Mouse (Mus musculus) stomach, postnatal 0 days (tissue): ENCODE results near the gene Slc9a1.
A peak's percentile ranks its signal among the peaks of the same experiment; 100 is the strongest.

Experiments used
- CTCF ChIP-seq: IDR thresholded peaks from 2 replicates; pipeline ENCODE4 v1.5.1; 2016; ENCODE audit warnings: antibody characterized with exemption, low read depth, mild to moderate bottlenecking, moderate library complexity
- EP300 ChIP-seq: optimal IDR thresholded peaks from 2 replicates; pipeline ENCODE3; 2016; ENCODE audit warnings: antibody characterized with exemption

DNA sequence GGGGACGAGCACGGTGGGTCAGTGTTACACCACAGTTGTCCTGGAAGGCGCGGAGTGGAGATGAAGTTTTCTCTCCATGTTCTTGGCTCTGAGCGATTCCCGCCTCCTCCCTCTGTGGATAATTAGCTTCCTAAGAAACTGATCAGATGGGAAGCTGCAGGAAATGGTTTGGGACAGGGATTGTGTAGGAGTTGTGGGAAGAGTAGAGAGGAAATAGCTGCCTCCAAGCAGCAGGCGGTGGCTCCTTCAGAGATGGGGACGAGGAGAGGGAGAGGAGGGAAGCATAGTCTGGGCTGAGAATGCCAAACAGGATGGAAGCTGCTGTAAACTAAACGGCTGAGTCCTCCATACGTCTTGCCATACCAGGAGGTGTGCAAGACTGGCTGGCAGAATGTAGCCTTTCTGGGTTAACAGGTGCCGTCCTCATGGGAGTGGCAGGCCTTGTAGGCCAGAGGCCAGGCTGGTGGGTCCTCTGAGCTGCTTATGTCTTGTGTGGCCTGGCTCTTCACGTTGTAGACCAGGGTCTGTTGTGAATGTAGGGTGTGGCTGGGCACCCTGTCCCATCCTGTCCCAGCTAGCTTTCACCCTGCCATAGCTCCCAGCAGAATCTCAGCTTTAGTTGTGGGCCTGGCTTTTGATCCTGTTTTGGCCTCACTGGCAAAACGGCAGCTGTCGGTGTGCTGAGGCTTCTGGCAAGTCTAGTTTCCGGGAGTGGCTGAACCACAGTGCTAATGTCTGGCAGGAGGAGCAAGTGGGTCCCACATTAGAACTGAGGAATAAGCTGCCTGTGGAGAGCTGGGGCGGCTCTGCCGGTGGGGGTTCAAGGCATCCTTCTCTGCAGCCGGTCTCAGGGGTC, 21.9 kb downstream of the Slc9a1 start:
- TF ChIP-seq CTCF (no peak), EP300 (peak; percentile 62)
